Mouse (Mus musculus) midbrain, embryonic 13.5 days (tissue): ENCODE measurements at regions not wholly inside any gene's neighbourhood (a gene's known extent, or its start where the extent isn't known, plus 50 kb on each side); places are given as distances from the start of the nearest gene placed in this dataset.

Experiments used
- ATAC-seq: fragments of 200-750 bp; cut with Nextera tagmentation; 2 replicates; pipeline ENCODE4 v1.8.0; 2017; ENCODE audit warnings: mild to moderate bottlenecking, moderate TSS enrichment, moderate library complexity
- H3K27ac ChIP-seq: fragments of 300-500 bp; sonication (generic); 2 replicates; pipeline ENCODE4 v1.5.1; 2015; ENCODE audit warnings: inconsistent platforms, mild to moderate bottlenecking, moderate library complexity
- H3K27me3 ChIP-seq: fragments of 300-500 bp; sonication (generic); 2 replicates; pipeline ENCODE4 v1.6.1; 2015; ENCODE audit warnings: mild to moderate bottlenecking, inconsistent platforms
- H3K36me3 ChIP-seq: fragments of 300-500 bp; sonication (generic); 2 replicates; pipeline ENCODE4 v1.6.1; 2015; ENCODE audit warnings: mild to moderate bottlenecking, inconsistent platforms
- H3K4me1 ChIP-seq: fragments of 300-500 bp; sonication (generic); replicated peaks from 2 replicates; pipeline ENCODE4 v1.6.1; 2015; ENCODE audit warnings: inconsistent platforms
- H3K4me2 ChIP-seq: fragments of 300-500 bp; sonication (generic); replicated peaks from 2 replicates; pipeline ENCODE4 v1.6.1; 2015; ENCODE audit warnings: moderate library complexity, mild to moderate bottlenecking, inconsistent platforms
- H3K4me3 ChIP-seq: fragments of 300-500 bp; sonication (generic); replicated peaks from 2 replicates; pipeline ENCODE4 v1.5.1; 2015; ENCODE audit warnings: mild to moderate bottlenecking, inconsistent platforms
- H3K9ac ChIP-seq: fragments of 300-500 bp; sonication (generic); replicated peaks from 2 replicates; pipeline ENCODE4 v1.6.1; 2015; ENCODE audit warnings: mild to moderate bottlenecking, inconsistent platforms
- H3K9me3 ChIP-seq: fragments of 300-500 bp; sonication (generic); 2 replicates; pipeline ENCODE4 v1.6.1; 2016; ENCODE audit warnings: mild to moderate bottlenecking, inconsistent platforms
- WGBS: fragments of 180-500 bp; shearing (Covaris S2); methylation state at CpG from one replicate; pipeline ENCODE4 v1.1.7; 2015; 5-methylcytosine and 5-hydroxymethylcytosine counted together

DNA sequence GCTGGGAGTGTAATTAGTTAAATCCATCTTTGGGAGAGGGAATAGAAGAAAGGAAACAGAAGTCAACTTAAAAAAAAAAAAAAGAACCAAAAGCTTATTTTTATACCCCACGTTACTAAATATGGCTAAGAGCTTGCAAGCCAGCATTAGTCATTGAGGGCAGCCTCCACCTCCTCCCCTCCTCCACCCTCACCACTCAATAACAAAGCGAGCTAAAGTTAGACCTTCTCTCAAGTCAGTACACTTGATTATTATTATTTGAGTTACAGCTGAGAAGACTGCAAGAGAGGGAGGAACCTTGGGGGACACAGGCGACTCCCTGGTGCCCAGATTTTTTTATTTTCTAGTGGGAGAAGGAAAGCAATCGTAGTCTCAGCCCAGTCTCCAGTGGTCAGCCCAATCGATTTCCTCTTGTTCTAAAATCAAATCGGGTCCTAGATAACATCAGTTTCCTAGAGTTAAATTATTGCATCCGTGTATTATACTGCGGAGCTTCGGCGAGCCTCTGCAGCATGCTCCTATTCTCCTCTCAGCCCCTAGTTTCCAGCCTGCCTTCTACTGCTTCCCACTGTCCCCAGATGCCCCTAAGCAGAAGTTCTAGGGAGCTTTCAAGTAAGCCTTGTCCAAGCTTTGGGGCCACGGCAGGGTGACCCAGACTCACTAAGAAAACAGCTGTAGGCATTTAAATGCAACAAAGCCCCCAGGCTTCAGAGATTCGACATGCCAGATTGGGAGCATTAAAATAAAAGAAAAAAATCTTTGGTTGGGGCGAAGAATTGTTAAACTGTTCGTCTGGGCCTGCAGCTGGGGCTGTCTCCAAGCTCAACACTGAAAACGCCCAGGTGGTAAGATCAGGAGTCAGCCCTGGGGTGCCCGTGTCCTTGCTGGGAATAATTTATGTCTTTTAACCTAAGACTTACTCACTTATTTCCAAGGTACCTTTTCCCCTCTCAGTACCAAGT is 196.0 kb upstream of the BC052040 start:
- WGBS, result 41% methylated on average over 16 of the region's 16 CpGs
- no peak overlapping the region for H3K4me3 ChIP-seq
- H3K27me3 ChIP-seq, result 0 out of 2 replicates have a peak, but pooled peaks cover 6% of the 10 kb centered on the region
- no peaks in the 10 kb centered on the region for H3K36me3 ChIP-seq
- H3K4me2 ChIP-seq, result peak overlapping the region; percentile 22; the same call in 1 of the 2 replicates
- no peak overlapping the region for H3K27ac ChIP-seq
- H3K9ac ChIP-seq, result no peak overlapping the region
- peaks cover 16% of the 10 kb centered on the region for H3K4me1 ChIP-seq
- H3K9me3 ChIP-seq, result no peaks in the 10 kb centered on the region
- ATAC-seq, result peak; percentile 77

GRCm38 (mm10) chr2:115391575-115391974 is 189.9 kb upstream of the BC052040 start:
- no peak overlapping the region for H3K27ac ChIP-seq
- WGBS, result 90% methylated on average over 7 of the region's 7 CpGs
- no peak overlapping the region for H3K4me3 ChIP-seq
- H3K27me3 ChIP-seq, result 0 out of 2 replicates have a peak, but pooled peaks cover 6% of the 10 kb centered on the region
- H3K4me1 ChIP-seq, result no peaks in the 10 kb centered on the region
- no peak overlapping the region for H3K9ac ChIP-seq
- no peaks in the 10 kb centered on the region for H3K9me3 ChIP-seq
- H3K36me3 ChIP-seq, result no peaks in the 10 kb centered on the region
- no peak overlapping the region for H3K4me2 ChIP-seq
- ATAC-seq, result no peak

DNA sequence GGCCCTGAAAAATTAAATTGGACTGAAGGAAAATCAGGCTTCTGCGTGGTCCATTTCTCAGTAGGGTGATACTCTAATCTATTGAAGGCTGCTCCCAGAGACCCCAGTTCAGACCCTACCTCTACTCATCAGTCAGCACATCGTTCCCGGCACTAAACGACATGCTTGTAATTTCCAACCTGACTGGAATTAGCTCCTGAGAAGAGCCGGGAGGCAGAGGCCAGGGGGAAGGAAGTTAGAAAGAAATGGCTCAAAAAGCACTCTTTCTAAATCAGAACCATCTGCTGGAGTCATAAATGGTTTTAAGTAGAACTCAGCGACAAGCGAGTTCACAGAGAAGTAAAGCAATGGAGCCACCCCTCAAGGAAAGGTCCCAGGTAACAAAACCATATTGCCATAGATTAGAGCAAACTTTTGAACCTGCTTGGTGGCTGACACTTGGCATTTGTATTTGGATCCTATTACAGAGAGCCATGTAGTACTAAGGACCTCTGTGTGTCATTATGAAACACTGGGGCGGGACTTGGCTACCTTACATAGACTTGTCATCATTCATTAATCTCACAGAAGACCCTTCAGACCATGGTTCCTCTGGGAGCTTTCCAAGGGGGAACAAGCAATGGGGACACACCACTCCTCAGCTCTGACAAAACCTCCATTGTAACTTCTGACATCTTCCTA is 189.3 kb upstream of the BC052040 start:
- H3K9me3 ChIP-seq, result no peaks in the 10 kb centered on the region
- H3K9ac ChIP-seq, result no peak overlapping the region
- no peaks in the 10 kb centered on the region for H3K4me1 ChIP-seq
- H3K4me3 ChIP-seq, result no peak overlapping the region
- 92% methylated on average over 8 of the region's 8 CpGs for WGBS
- ATAC-seq, result no peak
- H3K36me3 ChIP-seq, result no peaks in the 10 kb centered on the region
- no peak overlapping the region for H3K27ac ChIP-seq
- no peak overlapping the region for H3K4me2 ChIP-seq
- 0 out of 2 replicates have a peak, but pooled peaks cover 6% of the 10 kb centered on the region for H3K27me3 ChIP-seq

GRCm38 (mm10) chr2:115394091-115394490 is 187.4 kb upstream of the BC052040 start:
- Histone ChIP-seq H3K9me3 (no peaks in the 10 kb centered on the region), H3K9ac (no peak overlapping the region), H3K4me2 (no peak overlapping the region), H3K27me3 (no peaks in the 10 kb centered on the region), H3K4me1 (no peaks in the 10 kb centered on the region), H3K27ac (no peak overlapping the region), H3K36me3 (no peaks in the 10 kb centered on the region), H3K4me3 (no peak overlapping the region)
- ATAC-seq, result no peak
- 79% methylated on average over 4 of the region's 4 CpGs for WGBS

DNA sequence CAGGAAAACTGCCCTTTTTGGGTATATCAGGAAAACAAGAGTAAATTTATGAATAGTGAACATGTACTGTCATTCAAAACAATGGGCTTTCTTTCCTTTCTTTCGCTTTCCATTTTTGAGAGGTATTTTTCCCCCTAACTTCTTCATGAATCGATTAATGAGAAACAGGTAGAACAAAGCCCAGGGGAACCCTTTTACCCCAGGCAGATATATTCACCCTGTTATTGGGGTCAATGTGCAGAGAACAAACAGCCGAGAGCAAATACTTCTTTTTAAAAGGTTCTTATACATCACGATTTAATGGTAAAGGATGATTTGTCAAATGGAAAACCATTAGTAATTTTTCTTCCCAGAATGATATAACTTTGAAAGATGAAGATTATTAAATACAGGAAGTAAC is 183.0 kb upstream of the BC052040 start:
- Histone ChIP-seq H3K36me3 (no peaks in the 10 kb centered on the region), H3K4me3 (no peak overlapping the region), H3K4me2 (no peak overlapping the region), H3K4me1 (no peaks in the 10 kb centered on the region), H3K27me3 (no peaks in the 10 kb centered on the region), H3K9me3 (no peaks in the 10 kb centered on the region), H3K9ac (no peak overlapping the region), H3K27ac (no peak overlapping the region)
- WGBS, result 88% methylated on average over 4 of the region's 4 CpGs
- ATAC-seq, result no peak

GRCm38 (mm10) chr2:115399107-115399740 is 182.3 kb upstream of the BC052040 start:
- no peak for ATAC-seq
- Histone ChIP-seq H3K4me1 (no peaks in the 10 kb centered on the region), H3K27ac (no peak overlapping the region), H3K4me2 (no peak overlapping the region), H3K36me3 (no peaks in the 10 kb centered on the region), H3K27me3 (no peaks in the 10 kb centered on the region), H3K9ac (no peak overlapping the region), H3K4me3 (no peak overlapping the region), H3K9me3 (no peaks in the 10 kb centered on the region)
- 91% methylated on average over 6 of the region's 6 CpGs for WGBS

GRCm38 (mm10) chr2:115399987-115400550 is 181.4 kb upstream of the BC052040 start:
- Histone ChIP-seq H3K4me3 (no peak overlapping the region), H3K4me2 (no peak overlapping the region), H3K27me3 (no peaks in the 10 kb centered on the region), H3K27ac (no peak overlapping the region), H3K36me3 (no peaks in the 10 kb centered on the region), H3K4me1 (no peaks in the 10 kb centered on the region), H3K9me3 (no peaks in the 10 kb centered on the region), H3K9ac (no peak overlapping the region)
- ATAC-seq, result no peak
- WGBS, result 95% methylated on average over 10 of the region's 10 CpGs

DNA sequence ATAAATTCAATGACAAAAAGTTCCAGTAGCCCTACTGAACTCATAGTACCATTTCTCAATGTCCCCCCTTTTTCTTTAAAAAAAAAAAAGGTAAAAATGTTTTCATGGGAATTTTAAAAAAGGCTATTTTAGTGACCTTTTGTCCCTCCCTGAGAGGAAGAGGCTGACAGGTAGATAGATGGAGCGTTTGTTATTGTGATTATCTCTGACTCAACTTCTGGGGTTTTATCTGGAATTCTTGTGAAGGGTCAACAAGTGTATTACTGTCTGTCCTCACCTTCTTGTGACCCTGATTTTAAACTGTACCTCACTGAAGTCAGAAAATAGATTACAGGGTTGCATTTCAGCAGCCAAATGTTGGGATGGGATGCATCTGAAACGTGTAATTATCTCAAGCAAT is 179.3 kb upstream of the BC052040 start:
- H3K36me3 ChIP-seq, result no peaks in the 10 kb centered on the region
- 80% methylated on average over 2 of the region's 2 CpGs for WGBS
- H3K9me3 ChIP-seq, result no peaks in the 10 kb centered on the region
- ATAC-seq, result no peak
- H3K4me2 ChIP-seq, result no peak overlapping the region
- no peaks in the 10 kb centered on the region for H3K4me1 ChIP-seq
- H3K27me3 ChIP-seq, result no peaks in the 10 kb centered on the region
- H3K27ac ChIP-seq, result no peak overlapping the region
- no peak overlapping the region for H3K9ac ChIP-seq
- no peak overlapping the region for H3K4me3 ChIP-seq

GRCm38 (mm10) chr2:115432476-115432875 is 149.0 kb upstream of the BC052040 start:
- no peaks in the 10 kb centered on the region for H3K36me3 ChIP-seq
- no peak overlapping the region for H3K4me3 ChIP-seq
- WGBS, result 53% methylated on average over 2 of the region's 2 CpGs
- ATAC-seq, result no peak
- no peaks in the 10 kb centered on the region for H3K9me3 ChIP-seq
- H3K27me3 ChIP-seq, result no peaks in the 10 kb centered on the region
- no peak overlapping the region for H3K9ac ChIP-seq
- no peak overlapping the region for H3K27ac ChIP-seq
- H3K4me2 ChIP-seq, result no peak overlapping the region
- H3K4me1 ChIP-seq, result no peaks in the 10 kb centered on the region

GRCm38 (mm10) chr2:115441100-115441499 is 140.4 kb upstream of the BC052040 start:
- Histone ChIP-seq H3K27ac (no peak overlapping the region), H3K27me3 (no peaks in the 10 kb centered on the region), H3K36me3 (no peaks in the 10 kb centered on the region), H3K4me2 (no peak overlapping the region), H3K4me3 (no peak overlapping the region), H3K4me1 (no peaks in the 10 kb centered on the region), H3K9ac (no peak overlapping the region), H3K9me3 (no peaks in the 10 kb centered on the region)
- ATAC-seq, result no peak
- 29% methylated on average over 1 of the region's 1 CpGs for WGBS

DNA sequence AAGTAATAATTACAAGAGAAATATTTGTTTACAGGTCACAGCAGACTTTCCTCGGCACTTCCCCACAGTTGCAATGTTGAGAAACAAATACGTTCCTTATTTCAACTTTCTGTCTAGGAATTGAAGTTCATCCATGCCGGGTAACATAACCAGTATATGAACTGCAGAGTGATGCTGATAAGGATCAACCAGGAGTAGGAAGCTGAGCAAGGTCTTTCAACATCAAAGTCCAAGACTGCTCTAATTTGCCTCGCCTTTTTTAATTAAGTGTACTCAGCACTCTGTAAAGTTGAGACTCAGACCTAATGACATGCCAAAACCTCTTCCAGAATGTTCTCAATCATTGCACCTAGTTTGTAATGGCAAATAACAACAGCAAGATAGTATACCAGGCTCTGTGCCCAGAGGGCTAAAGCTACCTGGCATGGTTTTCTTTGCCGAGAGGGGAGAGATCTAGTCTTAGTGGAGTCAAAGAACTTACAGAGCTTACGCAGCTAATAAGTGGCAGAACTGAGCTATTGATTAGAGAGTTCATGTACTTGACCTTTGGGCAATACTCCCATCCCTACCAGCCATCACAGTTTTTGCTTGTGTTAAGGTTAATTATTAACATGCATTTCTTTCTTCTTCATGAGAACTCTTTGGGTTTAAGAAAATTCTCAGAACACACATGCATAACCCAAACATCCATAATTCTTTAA is 131.6 kb upstream of the BC052040 start:
- H3K27ac ChIP-seq, result no peak overlapping the region
- no peaks in the 10 kb centered on the region for H3K36me3 ChIP-seq
- ATAC-seq, result no peak
- no peaks in the 10 kb centered on the region for H3K27me3 ChIP-seq
- 92% methylated on average over 6 of the region's 6 CpGs for WGBS
- H3K4me1 ChIP-seq, result no peaks in the 10 kb centered on the region
- no peak overlapping the region for H3K9ac ChIP-seq
- H3K9me3 ChIP-seq, result no peaks in the 10 kb centered on the region
- no peak overlapping the region for H3K4me2 ChIP-seq
- H3K4me3 ChIP-seq, result no peak overlapping the region
